Mouse (Mus musculus) heart, embryonic 14.5 days (tissue): ENCODE measurements around the gene Emg1. TPM values are rescaled to one million over a fixed set of nuclear protein-coding genes. Genes with fewer than 3 reads are reported as not detected.

Experiments
- ATAC-seq: fragments of 200-750 bp; cut with Nextera tagmentation; 2 replicates; pipeline ENCODE4 v1.8.0; 2017; ENCODE audit warnings: low read depth, moderate TSS enrichment; ENCODE audit not compliant: insufficient number of reproducible peaks, insufficient read depth, low FRiP score
- H3K27ac ChIP-seq, 2 experiments: fragments of 200-500 bp in 1 of 2; fragments of 300-500 bp in 1 of 2; sonication (generic) in 1 of 2; replicated peaks in 1 of 2; 2 replicates each; pipeline ENCODE4 v1.5.1; 2012 to 2014; ENCODE audit warnings: low read depth in 2 of 2, low read length in 2 of 2, control low read depth in 1 of 2, mild to moderate bottlenecking in 1 of 2, mixed read lengths in 1 of 2; ENCODE audit not compliant: control insufficient read depth in 1 of 2, insufficient read depth in 1 of 2
- H3K27me3 ChIP-seq: fragments of 300-500 bp; sonication (generic); 2 replicates; pipeline ENCODE4 v1.6.1; 2014; ENCODE audit warnings: mild to moderate bottlenecking, low read length, control low read depth; ENCODE audit not compliant: control insufficient read depth, insufficient read depth
- H3K36me3 ChIP-seq: fragments of 300-500 bp; sonication (generic); 2 replicates; pipeline ENCODE4 v1.6.1; 2014; ENCODE audit warnings: mild to moderate bottlenecking, control low read depth, low read length, mixed read lengths; ENCODE audit not compliant: control insufficient read depth, insufficient read depth
- H3K4me1 ChIP-seq, 2 experiments: fragments of 200-500 bp in 1 of 2; fragments of 300-500 bp in 1 of 2; sonication (generic) in 1 of 2; 2 replicates each; pipeline ENCODE4 v1.6.1; 2012 to 2014; ENCODE audit warnings: low read length in 2 of 2, control low read depth in 1 of 2, mixed read lengths in 1 of 2; ENCODE audit not compliant: control insufficient read depth in 2 of 2, insufficient read depth in 2 of 2
- H3K4me2 ChIP-seq: fragments of 300-500 bp; sonication (generic); 2 replicates; pipeline ENCODE4 v1.6.1; 2014; ENCODE audit warnings: mild to moderate bottlenecking, low read length
- H3K4me3 ChIP-seq, 2 experiments: fragments of 200-500 bp in 1 of 2; fragments of 300-500 bp in 1 of 2; sonication (generic) in 1 of 2; 2 replicates each; pipeline ENCODE4 v1.5.1; 2012 to 2014; ENCODE audit warnings: low read length in 2 of 2, mild to moderate bottlenecking in 2 of 2, control low read depth in 1 of 2, low read depth in 1 of 2, moderate library complexity in 1 of 2; ENCODE audit not compliant: control insufficient read depth in 1 of 2, insufficient read depth in 1 of 2
- H3K9ac ChIP-seq: fragments of 300-500 bp; sonication (generic); 2 replicates; pipeline ENCODE4 v1.6.1; 2014; ENCODE audit warnings: mild to moderate bottlenecking, low read length
- H3K9me3 ChIP-seq: fragments of 300-500 bp; sonication (generic); 2 replicates; pipeline ENCODE4 v1.6.1; 2016; ENCODE audit warnings: low read length, control low read depth; ENCODE audit not compliant: control insufficient read depth
- WGBS: fragments of 180-500 bp; shearing (Covaris S2); extraction: QIAGEN DNeasy Blood & Tissue Kit; methylation state at CpG from one replicate; pipeline ENCODE4 v1.1.7; 2014; 5-methylcytosine and 5-hydroxymethylcytosine counted together
- polyA plus RNA-seq: library from polyadenylated mRNA; unstranded; fragments of >200 nt; fragmentation: Nextera tagmentation; extraction: Ambion mirVana; gene quantifications from 2 replicates; pipeline ENCODE4 v1.2.1, GENCODE M21; 2014

The Emg1 gene
- polyA plus RNA-seq, 1 experiment from 2014 or later = 117 TPM

GRCm38 (mm10) chr6:124703789-124704188 is 8.2 kb downstream of the Emg1 start:
- H3K36me3 ChIP-seq = peaks cover 92% of the 10 kb centered on the region
- no peaks in the 10 kb centered on the region for H3K9me3 ChIP-seq
- H3K9ac ChIP-seq = no peak overlapping the region
- 62% methylated on average over 7 of the region's 7 CpGs for WGBS
- no peak overlapping the region for H3K4me2 ChIP-seq
- no peak for ATAC-seq
- H3K4me1 ChIP-seq = peaks cover 2 to 7% of the 10 kb centered on the region in 2 experiments; a peak in 2 of 4 replicates
- H3K27me3 ChIP-seq = no peaks in the 10 kb centered on the region
- H3K27ac ChIP-seq = no peak overlapping the region
- H3K4me3 ChIP-seq = no peak overlapping the region

- Histone ChIP-seq H3K27me3 (no peaks in the 10 kb centered on the region), H3K9ac (no peak overlapping the region), H3K36me3 (peaks cover 90% of the 10 kb centered on the region), H3K9me3 (no peaks in the 10 kb centered on the region), H3K4me2 (no peak overlapping the region), H3K4me1 (peaks cover 2 to 7% of the 10 kb centered on the region in 2 experiments; a peak in 2 of 4 replicates), H3K27ac (no peak overlapping the region), H3K4me3 (no peak overlapping the region)
- no peak; the same call in 1 of the 2 replicates for ATAC-seq
- WGBS = 53% methylated on average over 3 of the region's 3 CpGs
Measured at GRCm38 (mm10) chr6:124702784-124703103, 9.2 kb downstream of the Emg1 start.

- peaks cover 2 to 7% of the 10 kb centered on the region in 2 experiments; a peak in 2 of 4 replicates for H3K4me1 ChIP-seq
- peaks cover 85% of the 10 kb centered on the region for H3K36me3 ChIP-seq
- no peak overlapping the region for H3K4me3 ChIP-seq
- no peak overlapping the region for H3K27ac ChIP-seq
- H3K9ac ChIP-seq = no peak overlapping the region
- no peaks in the 10 kb centered on the region for H3K27me3 ChIP-seq
- ATAC-seq = no peak
- no peaks in the 10 kb centered on the region for H3K9me3 ChIP-seq
- H3K4me2 ChIP-seq = no peak overlapping the region
- WGBS = 92% methylated on average over 17 of the region's 17 CpGs
Measured at GRCm38 (mm10) chr6:124702102-124702783, 9.7 kb downstream of the Emg1 start.

GRCm38 (mm10) chr6:124701338-124701737 is 10.6 kb downstream of the Emg1 start:
- Histone ChIP-seq H3K36me3 (peaks cover 77% of the 10 kb centered on the region), H3K4me3 (no peak overlapping the region), H3K4me1 (peaks cover 2 to 3% of the 10 kb centered on the region in 2 experiments; a peak in 2 of 4 replicates), H3K4me2 (no peak overlapping the region), H3K9ac (no peak overlapping the region), H3K27me3 (no peaks in the 10 kb centered on the region), H3K27ac (no peak overlapping the region), H3K9me3 (no peaks in the 10 kb centered on the region)
- ATAC-seq = no peak
- WGBS = 69% methylated on average over 8 of the region's 8 CpGs

- 0 out of 2 replicates have a peak, but pooled peaks have one; percentile 19 for ATAC-seq
- Histone ChIP-seq H3K27me3 (no peaks in the 10 kb centered on the region), H3K4me1 (peaks cover 0 to 2% of the 10 kb centered on the region in 2 experiments; a peak in 2 of 4 replicates), H3K36me3 (peaks cover 65% of the 10 kb centered on the region), H3K9me3 (no peaks in the 10 kb centered on the region), H3K27ac (0 out of 4 replicates have a peak overlapping the region, but pooled peaks of 1 of the 2 experiments have one; percentile 35), H3K9ac (no peak overlapping the region), H3K4me2 (no peak overlapping the region), H3K4me3 (no peak overlapping the region)
- 66% methylated on average over 11 of the region's 11 CpGs for WGBS
Measured at GRCm38 (mm10) chr6:124699962-124700610, 11.9 kb downstream of the Emg1 start.

GRCm38 (mm10) chr6:124699366-124699765 is 12.6 kb downstream of the Emg1 start:
- WGBS = 83% methylated on average over 4 of the region's 4 CpGs
- ATAC-seq = no peak
- H3K4me3 ChIP-seq = no peak overlapping the region
- no peak overlapping the region for H3K27ac ChIP-seq
- H3K36me3 ChIP-seq = peaks cover 58% of the 10 kb centered on the region
- no peaks in the 10 kb centered on the region for H3K9me3 ChIP-seq
- H3K4me1 ChIP-seq = peaks cover 5 to 6% of the 10 kb centered on the region in 2 experiments
- H3K4me2 ChIP-seq = no peak overlapping the region
- no peak overlapping the region for H3K9ac ChIP-seq
- H3K27me3 ChIP-seq = no peaks in the 10 kb centered on the region

GRCm38 (mm10) chr6:124698751-124699150 is 13.2 kb downstream of the Emg1 start:
- Histone ChIP-seq H3K9me3 (no peaks in the 10 kb centered on the region), H3K9ac (no peak overlapping the region), H3K4me3 (no peak overlapping the region), H3K36me3 (peaks cover 51% of the 10 kb centered on the region), H3K4me2 (no peak overlapping the region), H3K27me3 (no peaks in the 10 kb centered on the region), H3K27ac (no peak overlapping the region), H3K4me1 (peaks cover 12% of the 10 kb centered on the region in 2 experiments)
- no peak for ATAC-seq
- WGBS = 79% methylated on average over 6 of the region's 6 CpGs
